Mouse (Mus musculus): ENCODE results near the gene Cacna1d. TPM values are rescaled to one million over a fixed set of nuclear protein-coding genes. Genes with fewer than 3 reads are reported as not detected.

The Cacna1d gene
- polyA plus RNA-seq, 1 experiment from 2014 or later: 4.2 TPM

GRCm38 (mm10) chr14:30261561-30262251 is 229.5 kb downstream of the Cacna1d start:
- Histone ChIP-seq H3K9ac (no peak overlapping the region), H3K4me1 (peaks cover 6% of the 10 kb centered on the region), H3K4me3 (replicated peaks) (no peak overlapping the region), H3K4me2 (replicated peaks) (no peak overlapping the region), H3K36me3 (no peaks in the 10 kb centered on the region), H3K27ac (replicated peaks) (no peak overlapping the region), H3K27me3 (no peaks in the 10 kb centered on the region), H3K9me3 (replicated peaks) (no peaks in the 10 kb centered on the region)
- ATAC-seq (ENCODE audit: insufficient number of reproducible peaks, low FRiP score, low TSS enrichment, low read depth): no peak
- WGBS: 58% methylated on average over 10 of the region's 10 CpGs

GRCm38 (mm10) chr14:30257626-30258025 is 233.6 kb downstream of the Cacna1d start:
- no peak for ATAC-seq (ENCODE audit: insufficient number of reproducible peaks, low FRiP score, low TSS enrichment, low read depth)
- WGBS: 50% methylated on average over 4 of the region's 4 CpGs
- Histone ChIP-seq H3K9ac (no peak overlapping the region), H3K4me3 (replicated peaks) (no peak overlapping the region), H3K36me3 (no peaks in the 10 kb centered on the region), H3K9me3 (replicated peaks) (no peaks in the 10 kb centered on the region), H3K4me2 (replicated peaks) (no peak overlapping the region), H3K27ac (replicated peaks) (no peak overlapping the region), H3K27me3 (no peaks in the 10 kb centered on the region), H3K4me1 (peaks cover 21% of the 10 kb centered on the region)

DNA sequence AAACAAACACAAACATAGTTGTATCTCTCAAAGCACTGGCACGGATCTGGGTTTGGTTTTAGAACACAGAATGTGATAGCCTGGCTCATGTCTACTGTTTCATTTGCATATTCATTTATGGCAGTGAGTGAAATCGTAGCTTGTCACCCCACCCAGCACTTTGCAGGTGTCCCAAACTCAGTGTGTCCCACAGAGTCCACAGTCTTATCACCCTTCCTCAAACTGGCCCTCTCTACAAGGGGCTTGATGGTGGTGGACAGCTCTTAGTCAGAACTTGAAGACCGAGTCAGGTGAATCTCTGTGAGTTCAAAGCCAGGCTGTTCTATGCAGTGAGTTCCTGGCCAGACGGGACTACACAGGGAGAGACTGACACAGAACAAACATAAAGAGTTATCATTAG is 234.8 kb downstream of the Cacna1d start:
- H3K4me3 ChIP-seq (replicated peaks): no peak overlapping the region
- H3K9me3 ChIP-seq (replicated peaks): no peaks in the 10 kb centered on the region
- 66% methylated on average over 4 of the region's 4 CpGs for WGBS
- no peak for ATAC-seq (ENCODE audit: insufficient number of reproducible peaks, low FRiP score, low TSS enrichment, low read depth)
- H3K9ac ChIP-seq: no peak overlapping the region
- no peaks in the 10 kb centered on the region for H3K27me3 ChIP-seq
- H3K4me1 ChIP-seq: peaks cover 21% of the 10 kb centered on the region
- H3K27ac ChIP-seq (replicated peaks): peak overlapping the region; percentile 34; the same call in 1 of the 2 replicates
- no peaks in the 10 kb centered on the region for H3K36me3 ChIP-seq
- no peak overlapping the region for H3K4me2 ChIP-seq (replicated peaks)

GRCm38 (mm10) chr14:30255701-30256400 is 235.4 kb downstream of the Cacna1d start:
- WGBS: 32% methylated on average over 12 of the region's 12 CpGs
- Histone ChIP-seq H3K9ac (no peak overlapping the region), H3K4me2 (replicated peaks) (no peak overlapping the region), H3K27ac (replicated peaks) (peak overlapping the region; percentile 34; the same call in 1 of the 2 replicates), H3K4me3 (replicated peaks) (no peak overlapping the region), H3K27me3 (no peaks in the 10 kb centered on the region), H3K4me1 (peaks cover 21% of the 10 kb centered on the region), H3K36me3 (no peaks in the 10 kb centered on the region), H3K9me3 (replicated peaks) (no peaks in the 10 kb centered on the region)
- ATAC-seq (ENCODE audit: insufficient number of reproducible peaks, low FRiP score, low TSS enrichment, low read depth): no peak

DNA sequence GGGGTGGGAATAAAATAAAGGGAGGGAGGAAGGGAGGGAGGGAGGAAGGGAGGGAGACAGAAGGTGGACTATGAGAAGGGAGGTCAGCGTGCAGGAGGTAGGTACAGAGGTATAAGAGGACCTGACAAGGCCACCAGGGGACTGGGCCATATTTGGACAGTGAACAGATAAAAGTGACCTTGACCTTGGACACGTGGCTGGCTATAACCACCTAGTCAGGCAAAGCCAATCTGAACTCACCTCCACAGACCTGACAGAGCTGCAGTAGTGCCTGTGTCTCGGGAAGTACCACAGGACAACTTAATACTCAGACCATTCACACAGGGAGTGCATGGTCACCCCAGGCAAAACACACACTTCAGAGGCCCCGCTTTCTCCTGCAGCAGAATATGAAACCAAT is 236.5 kb downstream of the Cacna1d start:
- Histone ChIP-seq H3K27ac (replicated peaks) (no peak overlapping the region), H3K36me3 (no peaks in the 10 kb centered on the region), H3K4me2 (replicated peaks) (no peak overlapping the region), H3K9me3 (replicated peaks) (no peaks in the 10 kb centered on the region), H3K9ac (no peak overlapping the region), H3K4me3 (replicated peaks) (no peak overlapping the region), H3K4me1 (peaks cover 21% of the 10 kb centered on the region), H3K27me3 (no peaks in the 10 kb centered on the region)
- 75% methylated on average over 4 of the region's 4 CpGs for WGBS
- no peak for ATAC-seq (ENCODE audit: insufficient number of reproducible peaks, low FRiP score, low TSS enrichment, low read depth)

DNA sequence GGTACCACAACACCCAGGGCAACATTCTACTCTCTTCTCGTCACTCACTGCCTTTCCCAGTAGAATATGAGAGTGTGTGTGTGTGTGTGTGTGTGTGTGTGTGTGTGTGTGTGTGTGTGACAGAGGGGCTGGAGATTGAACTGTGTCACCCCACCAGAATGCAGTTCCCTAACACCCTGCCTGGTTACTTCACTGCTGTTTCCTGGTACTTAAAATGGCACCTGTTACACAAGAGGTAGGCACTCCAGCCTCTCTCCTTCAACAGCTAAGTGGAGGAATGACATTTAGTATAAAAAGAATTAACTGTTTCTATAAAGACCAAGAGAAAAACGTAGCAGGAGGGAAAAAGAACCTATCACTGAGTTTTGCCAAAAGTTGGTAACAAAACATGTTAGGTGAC is 238.4 kb downstream of the Cacna1d start:
- Histone ChIP-seq H3K9me3 (replicated peaks) (no peaks in the 10 kb centered on the region), H3K9ac (no peak overlapping the region), H3K27ac (replicated peaks) (no peak overlapping the region), H3K4me1 (peaks cover 23% of the 10 kb centered on the region), H3K36me3 (no peaks in the 10 kb centered on the region), H3K27me3 (no peaks in the 10 kb centered on the region), H3K4me3 (replicated peaks) (no peak overlapping the region), H3K4me2 (replicated peaks) (no peak overlapping the region)
- WGBS: 73% methylated on average over 2 of the region's 2 CpGs
- ATAC-seq (ENCODE audit: insufficient number of reproducible peaks, low FRiP score, low TSS enrichment, low read depth): no peak

- H3K27me3 ChIP-seq: no peaks in the 10 kb centered on the region
- no peak overlapping the region for H3K4me2 ChIP-seq (replicated peaks)
- no peaks in the 10 kb centered on the region for H3K9me3 ChIP-seq (replicated peaks)
- no peak overlapping the region for H3K4me3 ChIP-seq (replicated peaks)
- no peak for ATAC-seq (ENCODE audit: insufficient number of reproducible peaks, low FRiP score, low TSS enrichment, low read depth)
- H3K27ac ChIP-seq (replicated peaks): no peak overlapping the region
- no peak overlapping the region for H3K9ac ChIP-seq
- 94% methylated on average over 5 of the region's 5 CpGs for WGBS
- H3K36me3 ChIP-seq: no peaks in the 10 kb centered on the region
- H3K4me1 ChIP-seq: peaks cover 15% of the 10 kb centered on the region
Measured at GRCm38 (mm10) chr14:30251351-30251750, 239.9 kb downstream of the Cacna1d start.

DNA sequence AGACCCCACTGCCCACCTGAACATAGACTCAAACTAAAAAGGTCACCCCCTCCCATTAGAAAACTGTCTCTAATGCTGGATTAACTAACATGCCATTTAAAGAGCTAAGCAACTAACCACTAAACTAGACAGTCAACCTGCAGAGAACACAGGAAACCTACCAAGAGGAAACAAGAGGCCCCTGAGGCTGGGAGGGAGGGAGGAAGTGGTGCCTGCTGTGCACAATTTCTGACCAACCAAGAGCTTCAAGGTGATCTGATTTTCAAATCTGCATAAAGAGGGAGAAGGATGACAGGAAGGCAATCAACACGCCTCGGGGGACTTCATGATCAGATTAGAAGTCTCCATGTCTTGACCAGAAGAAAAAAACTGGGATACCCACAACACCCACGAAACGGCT is 241.7 kb downstream of the Cacna1d start:
- H3K27ac ChIP-seq (replicated peaks): no peak overlapping the region
- no peak overlapping the region for H3K4me2 ChIP-seq (replicated peaks)
- WGBS: 73% methylated on average over 4 of the region's 4 CpGs
- no peak overlapping the region for H3K4me3 ChIP-seq (replicated peaks)
- H3K4me1 ChIP-seq: 0 out of 2 replicates have a peak, but pooled peaks cover 3% of the 10 kb centered on the region
- H3K9me3 ChIP-seq (replicated peaks): no peaks in the 10 kb centered on the region
- no peaks in the 10 kb centered on the region for H3K27me3 ChIP-seq
- H3K9ac ChIP-seq: no peak overlapping the region
- H3K36me3 ChIP-seq: no peaks in the 10 kb centered on the region
- no peak for ATAC-seq (ENCODE audit: insufficient number of reproducible peaks, low FRiP score, low TSS enrichment, low read depth)

DNA sequence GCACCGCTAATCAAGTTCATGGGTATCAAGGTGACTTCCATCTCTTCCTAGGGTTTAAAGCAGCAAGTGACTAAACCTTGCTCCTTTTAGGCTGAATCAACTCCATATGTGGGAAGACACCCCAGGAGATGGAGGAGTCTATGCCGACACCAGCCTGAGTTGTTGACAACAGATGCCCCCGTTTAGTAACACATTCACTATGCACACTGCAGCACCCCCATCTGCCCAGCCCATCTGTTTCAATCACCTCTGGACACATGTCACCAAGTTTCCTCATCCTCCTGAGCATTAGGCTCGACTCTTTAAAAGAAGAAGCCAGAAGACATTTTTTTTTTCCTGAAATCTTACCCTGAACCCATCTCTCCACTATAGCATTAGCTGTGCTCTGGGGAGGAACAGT is 242.4 kb downstream of the Cacna1d start:
- Histone ChIP-seq H3K4me2 (replicated peaks) (no peak overlapping the region), H3K4me1 (0 out of 2 replicates have a peak, but pooled peaks cover 3% of the 10 kb centered on the region), H3K9ac (no peak overlapping the region), H3K27ac (replicated peaks) (no peak overlapping the region), H3K9me3 (replicated peaks) (no peaks in the 10 kb centered on the region), H3K27me3 (no peaks in the 10 kb centered on the region), H3K36me3 (no peaks in the 10 kb centered on the region), H3K4me3 (replicated peaks) (no peak overlapping the region)
- 55% methylated on average over 4 of the region's 4 CpGs for WGBS
- ATAC-seq (ENCODE audit: insufficient number of reproducible peaks, low FRiP score, low TSS enrichment, low read depth): no peak

- Histone ChIP-seq H3K9ac (no peak overlapping the region), H3K9me3 (replicated peaks) (no peaks in the 10 kb centered on the region), H3K27me3 (no peaks in the 10 kb centered on the region), H3K4me3 (replicated peaks) (no peak overlapping the region), H3K36me3 (no peaks in the 10 kb centered on the region), H3K4me2 (replicated peaks) (no peak overlapping the region), H3K4me1 (0 out of 2 replicates have a peak, but pooled peaks cover 3% of the 10 kb centered on the region), H3K27ac (replicated peaks) (no peak overlapping the region)
- ATAC-seq (ENCODE audit: insufficient number of reproducible peaks, low FRiP score, low TSS enrichment, low read depth): no peak
- whole genome bisulfite sequencing: 56% methylated on average over 8 of the region's 8 CpGs
Measured at GRCm38 (mm10) chr14:30248121-30248520, 243.1 kb downstream of the Cacna1d start.

DNA sequence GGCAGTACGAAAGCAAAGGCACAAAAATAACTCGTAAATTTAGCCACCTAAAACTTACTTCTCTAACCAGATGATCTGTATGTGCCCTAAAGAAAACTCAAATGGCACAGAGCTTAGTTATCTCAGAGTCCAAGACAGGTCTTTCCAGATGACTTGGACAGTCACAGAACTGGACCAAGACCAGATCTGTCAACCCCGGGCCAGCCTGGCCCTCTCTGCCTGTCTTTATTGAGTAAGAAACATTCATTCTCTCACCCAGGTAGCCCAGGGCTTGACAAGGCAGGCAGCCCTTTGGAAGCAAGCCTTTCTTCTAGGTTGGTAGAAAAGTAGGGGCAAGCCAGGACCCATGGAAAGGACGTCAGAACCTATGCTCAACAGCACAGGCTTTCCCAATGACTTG is 243.6 kb downstream of the Cacna1d start:
- Histone ChIP-seq H3K27ac (replicated peaks) (no peak overlapping the region), H3K27me3 (no peaks in the 10 kb centered on the region), H3K9ac (no peak overlapping the region), H3K4me2 (replicated peaks) (no peak overlapping the region), H3K36me3 (no peaks in the 10 kb centered on the region), H3K9me3 (replicated peaks) (no peaks in the 10 kb centered on the region), H3K4me3 (replicated peaks) (no peak overlapping the region), H3K4me1 (0 out of 2 replicates have a peak, but pooled peaks cover 3% of the 10 kb centered on the region)
- WGBS: 83% methylated on average over 4 of the region's 4 CpGs
- no peak for ATAC-seq (ENCODE audit: insufficient number of reproducible peaks, low FRiP score, low TSS enrichment, low read depth)
